Mouse (Mus musculus): ENCODE data around the gene Serpinb1a. TPM values are rescaled to one million over a fixed set of nuclear protein-coding genes. Genes with fewer than 3 reads are reported as not detected.

The Serpinb1a gene
- polyA plus RNA-seq, 1 experiment from 2014 or later, result 33.2 TPM

- H3K27ac ChIP-seq (ENCODE audit: low read length), result no peak overlapping the region
- H3K36me3 ChIP-seq (ENCODE audit: insufficient read depth, low read length), result peaks cover 13% of the 10 kb centered on the region; the same call in 1 of the 2 replicates
- no peak overlapping the region for H3K4me3 ChIP-seq (ENCODE audit: low read depth, low read length)
- H3K9ac ChIP-seq (replicated peaks; ENCODE audit: low read depth), result no peak overlapping the region
- H3K27me3 ChIP-seq (replicated peaks; ENCODE audit: insufficient read depth, low read length), result no peaks in the 10 kb centered on the region
- 0 out of 2 replicates have a peak, but pooled peaks cover 4% of the 10 kb centered on the region for H3K4me1 ChIP-seq (ENCODE audit: insufficient read depth, low read depth, low read length)
- H3K4me2 ChIP-seq (replicated peaks; ENCODE audit: low read depth, low read length), result no peak overlapping the region
- ATAC-seq, result no peak
- H3K9me3 ChIP-seq (ENCODE audit: low read length), result no peaks in the 10 kb centered on the region
- 86% methylated on average over 7 of the region's 7 CpGs for WGBS
- DNase-seq (ENCODE audit: low spot score), result no peak
- no peak for TF ChIP-seq CTCF (IDR thresholded peaks at IDR 0.05)
Observed at GRCm38 (mm10) chr13:32806820-32807219, 44.2 kb downstream of the Serpinb1a start.

DNA sequence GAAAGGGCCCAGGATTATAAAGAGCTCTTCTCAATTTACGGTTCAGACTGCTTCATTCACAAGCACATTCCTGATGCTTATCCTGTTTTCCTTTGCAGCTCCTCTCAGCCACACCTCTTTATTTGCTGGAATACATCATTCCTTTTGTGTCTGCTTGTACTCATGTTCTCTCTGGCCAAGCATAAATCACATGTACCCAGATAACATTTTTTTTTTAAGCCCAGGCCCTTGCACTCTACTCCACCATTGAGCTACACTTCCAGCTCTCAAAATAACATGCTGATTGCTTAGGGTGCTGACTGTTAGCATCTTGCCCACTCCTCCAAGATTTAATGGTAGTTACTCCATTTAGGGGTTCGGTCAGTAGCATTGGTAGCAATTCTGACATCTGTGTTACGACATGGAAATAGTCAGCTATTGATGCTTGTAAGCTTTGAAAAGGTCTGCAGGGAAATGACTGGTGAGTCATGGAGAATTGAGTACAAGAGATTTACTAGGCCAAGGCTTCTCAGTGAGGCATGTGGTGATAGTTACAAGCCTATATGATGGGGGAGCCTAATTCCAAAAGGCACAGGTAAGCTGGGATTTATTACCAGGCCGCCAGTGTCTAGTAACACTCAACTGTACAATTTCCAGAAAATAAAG, 47.2 kb downstream of the Serpinb1a start:
- Histone ChIP-seq H3K9me3 (ENCODE audit: low read length) (no peaks in the 10 kb centered on the region), H3K4me2 (replicated peaks; ENCODE audit: low read depth, low read length) (peak overlapping the region; percentile 94; the same call in 1 of the 2 replicates), H3K27me3 (replicated peaks; ENCODE audit: insufficient read depth, low read length) (no peaks in the 10 kb centered on the region), H3K27ac (ENCODE audit: low read length) (no peak overlapping the region), H3K4me1 (ENCODE audit: insufficient read depth, low read depth, low read length) (0 out of 2 replicates have a peak, but pooled peaks cover 4% of the 10 kb centered on the region), H3K36me3 (ENCODE audit: insufficient read depth, low read length) (peaks cover 13% of the 10 kb centered on the region; the same call in 1 of the 2 replicates), H3K4me3 (ENCODE audit: low read depth, low read length) (no peak overlapping the region), H3K9ac (replicated peaks; ENCODE audit: low read depth) (no peak overlapping the region)
- no peak for TF ChIP-seq EP300 (IDR thresholded peaks at IDR 0.05)
- no peak for TF ChIP-seq CTCF (IDR thresholded peaks at IDR 0.05)
- DNase-seq (ENCODE audit: low spot score) (no peak), ATAC-seq (no peak)
- WGBS, result 76% methylated on average over 4 of the region's 4 CpGs

- Histone ChIP-seq H3K27me3 (replicated peaks; ENCODE audit: insufficient read depth, low read length) (no peaks in the 10 kb centered on the region), H3K4me1 (ENCODE audit: insufficient read depth, low read depth, low read length) (0 out of 2 replicates have a peak, but pooled peaks cover 4% of the 10 kb centered on the region), H3K4me3 (ENCODE audit: low read depth, low read length) (peak within 1 kb of the TSS; percentile 82), H3K27ac (ENCODE audit: low read length) (peak within 1 kb of the TSS; percentile 73), H3K4me2 (replicated peaks; ENCODE audit: low read depth, low read length) (peak within 1 kb of the TSS; percentile 94), H3K9me3 (ENCODE audit: low read length) (no peaks in the 10 kb centered on the region), H3K9ac (replicated peaks; ENCODE audit: low read depth) (peak within 1 kb of the TSS; percentile 69), H3K36me3 (ENCODE audit: insufficient read depth, low read length) (peaks cover 9% of the 10 kb centered on the region; the same call in 1 of the 2 replicates)
- peak; percentile 37 for ATAC-seq
- TF ChIP-seq EP300 (IDR thresholded peaks at IDR 0.05) (no peak), CTCF (IDR thresholded peaks at IDR 0.05) (no peak)
- under 1% methylated on average over 87 of the region's 95 CpGs for WGBS
- peak; percentile 52 for DNase-seq (ENCODE audit: low spot score)
Observed at GRCm38 (mm10) chr13:32802259-32803081, 48.5 kb downstream of the Serpinb1a start, which contains the start of gene D930007J09Rik. Gene D930007J09Rik (minus strand): TSS chr13:32802849.

DNA sequence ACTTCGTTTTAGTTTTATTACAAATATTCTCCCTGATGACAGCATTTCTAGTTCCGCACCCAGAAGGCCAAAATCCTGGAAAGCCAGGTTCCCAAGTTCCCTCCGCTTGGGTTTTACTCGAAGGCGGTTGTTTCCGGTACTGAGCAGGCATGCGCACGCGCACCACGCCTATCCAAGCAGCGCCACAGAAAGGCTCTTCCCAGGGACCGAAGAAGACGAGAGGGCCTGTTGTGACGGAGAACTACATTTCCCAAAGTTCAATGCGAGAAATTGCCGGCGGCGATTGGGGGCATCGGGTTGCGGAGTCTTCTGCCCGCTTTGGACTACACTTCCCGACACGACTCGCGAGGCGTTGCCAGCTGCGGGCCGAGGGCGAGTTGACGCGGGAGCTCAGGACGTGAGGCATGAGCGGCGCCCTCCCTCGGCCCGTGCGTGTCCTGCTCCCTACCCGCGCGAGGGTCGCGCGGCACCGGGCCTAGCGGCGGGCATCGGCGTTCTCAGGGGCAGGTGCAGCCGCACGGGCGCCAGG, 49.2 kb downstream of the Serpinb1a start, which contains the start of gene Wrnip1:
Gene Wrnip1, plus strand, starts transcription at position 346 of the 529 bp plus-strand sequence.
- peak; percentile 97 for ATAC-seq
- H3K36me3 ChIP-seq (ENCODE audit: insufficient read depth, low read length), result peaks cover 7% of the 10 kb centered on the region; the same call in 1 of the 2 replicates

GRCm38 (mm10) chr13:32800859-32801258, 50.1 kb downstream of the Serpinb1a start:
- Histone ChIP-seq H3K4me3 (ENCODE audit: low read depth, low read length) (no peak overlapping the region), H3K36me3 (ENCODE audit: insufficient read depth, low read length) (no peaks in the 10 kb centered on the region), H3K4me1 (ENCODE audit: insufficient read depth, low read depth, low read length) (0 out of 2 replicates have a peak, but pooled peaks cover 4% of the 10 kb centered on the region), H3K9me3 (ENCODE audit: low read length) (no peaks in the 10 kb centered on the region), H3K4me2 (replicated peaks; ENCODE audit: low read depth, low read length) (no peak overlapping the region), H3K27ac (ENCODE audit: low read length) (no peak overlapping the region), H3K27me3 (replicated peaks; ENCODE audit: insufficient read depth, low read length) (no peaks in the 10 kb centered on the region), H3K9ac (replicated peaks; ENCODE audit: low read depth) (no peak overlapping the region)
- peak; percentile 45 for TF ChIP-seq CTCF (IDR thresholded peaks at IDR 0.05)
- no peak for TF ChIP-seq EP300 (IDR thresholded peaks at IDR 0.05)
- DNase-seq (ENCODE audit: low spot score) (peak; percentile 43), ATAC-seq (no peak)

More for the DNA sequence above, 49.2 kb downstream of the Serpinb1a start, which contains the start of gene Wrnip1:
- Histone ChIP-seq H3K9me3 (ENCODE audit: low read length) (no peaks in the 10 kb centered on the region), H3K27me3 (replicated peaks; ENCODE audit: insufficient read depth, low read length) (no peaks in the 10 kb centered on the region), H3K4me1 (ENCODE audit: insufficient read depth, low read depth, low read length) (0 out of 2 replicates have a peak, but pooled peaks cover 4% of the 10 kb centered on the region), H3K4me3 (ENCODE audit: low read depth, low read length) (peak within 1 kb of the TSS; percentile 82), H3K9ac (replicated peaks; ENCODE audit: low read depth) (peak within 1 kb of the TSS; percentile 69), H3K4me2 (replicated peaks; ENCODE audit: low read depth, low read length) (peak within 1 kb of the TSS; percentile 94), H3K27ac (ENCODE audit: low read length) (peak within 1 kb of the TSS; percentile 73)
- peak; percentile 73 for TF ChIP-seq CTCF (IDR thresholded peaks at IDR 0.05)
- no peak for TF ChIP-seq EP300 (IDR thresholded peaks at IDR 0.05)
- WGBS, result under 1% methylated on average over 50 of the region's 51 CpGs
- peak; percentile 100 for DNase-seq (ENCODE audit: low spot score)

DNA sequence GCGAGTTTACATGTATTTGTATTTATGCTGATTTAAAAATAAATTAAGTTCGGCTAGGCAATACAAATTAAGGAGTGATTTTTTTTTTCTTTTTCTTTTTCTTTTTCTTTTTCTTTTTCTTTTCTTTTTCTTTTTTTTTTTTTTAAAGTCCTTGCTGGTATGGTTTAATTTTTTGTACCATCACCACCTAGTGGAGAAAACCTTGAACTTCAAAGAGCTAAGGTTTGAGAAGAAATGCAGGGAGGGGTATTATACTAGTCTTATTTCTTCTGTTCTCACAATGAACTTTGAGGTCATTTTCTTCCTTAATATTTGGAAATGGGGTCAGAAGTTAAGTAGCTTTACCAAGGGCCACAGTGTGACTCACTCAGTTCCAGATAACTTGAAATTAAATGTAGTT, 51.9 kb downstream of the Serpinb1a start:
- H3K27ac ChIP-seq (ENCODE audit: low read length), result no peak overlapping the region
- TF ChIP-seq CTCF (IDR thresholded peaks at IDR 0.05), result peak; percentile 43
- no peak for TF ChIP-seq EP300 (IDR thresholded peaks at IDR 0.05)
- ATAC-seq (no peak), DNase-seq (ENCODE audit: low spot score) (peak; percentile 37)
- H3K9ac ChIP-seq (replicated peaks; ENCODE audit: low read depth), result no peak overlapping the region
- WGBS, result 58% methylated on average over 2 of the region's 2 CpGs
- no peak overlapping the region for H3K4me3 ChIP-seq (ENCODE audit: low read depth, low read length)
- no peaks in the 10 kb centered on the region for H3K27me3 ChIP-seq (replicated peaks; ENCODE audit: insufficient read depth, low read length)
- no peaks in the 10 kb centered on the region for H3K9me3 ChIP-seq (ENCODE audit: low read length)
- no peaks in the 10 kb centered on the region for H3K36me3 ChIP-seq (ENCODE audit: insufficient read depth, low read length)
- no peak overlapping the region for H3K4me2 ChIP-seq (replicated peaks; ENCODE audit: low read depth, low read length)
- H3K4me1 ChIP-seq (ENCODE audit: insufficient read depth, low read depth, low read length), result 0 out of 2 replicates have a peak, but pooled peaks cover 4% of the 10 kb centered on the region

All from lung, postnatal 0 days (tissue).